Mouse (Mus musculus): Measurements from ENCODE around the gene Gtf2e1. TPM values are rescaled to one million over a fixed set of nuclear protein-coding genes. Genes with fewer than 3 reads are reported as not detected.

The Gtf2e1 gene
- total RNA-seq, 2 experiments from 2014 or later = 6.2 to 7.0 TPM

GRCm38 (mm10) chr16:37498581-37498980 lies 41.0 kb downstream of the Gtf2e1 start:
- intact Hi-C loops (cut with DNase I) = no loop called here
- DNase-seq = no peak

- intact Hi-C loops (cut with DNase I) = no loop called here
- no peak for DNase-seq
Observed at GRCm38 (mm10) chr16:37495017-37495416, 44.6 kb downstream of the Gtf2e1 start.

GRCm38 (mm10) chr16:37486826-37487612 lies 52.6 kb downstream of the Gtf2e1 start:
- DNase-seq = no peak
- intact Hi-C loops (cut with DNase I) = no loop called here

- DNase-seq = no peak
- intact Hi-C loops (cut with DNase I) = no loop called here
Observed at GRCm38 (mm10) chr16:37478311-37479291, 61.0 kb downstream of the Gtf2e1 start.

GRCm38 (mm10) chr16:37472620-37473312 lies 66.8 kb downstream of the Gtf2e1 start:
- intact Hi-C loops (cut with DNase I) = no loop called here
- no peak for DNase-seq

- no peak for DNase-seq
- intact Hi-C loops (cut with DNase I) = no loop called here
Observed at GRCm38 (mm10) chr16:37469595-37469994, 70.0 kb downstream of the Gtf2e1 start.

DNA sequence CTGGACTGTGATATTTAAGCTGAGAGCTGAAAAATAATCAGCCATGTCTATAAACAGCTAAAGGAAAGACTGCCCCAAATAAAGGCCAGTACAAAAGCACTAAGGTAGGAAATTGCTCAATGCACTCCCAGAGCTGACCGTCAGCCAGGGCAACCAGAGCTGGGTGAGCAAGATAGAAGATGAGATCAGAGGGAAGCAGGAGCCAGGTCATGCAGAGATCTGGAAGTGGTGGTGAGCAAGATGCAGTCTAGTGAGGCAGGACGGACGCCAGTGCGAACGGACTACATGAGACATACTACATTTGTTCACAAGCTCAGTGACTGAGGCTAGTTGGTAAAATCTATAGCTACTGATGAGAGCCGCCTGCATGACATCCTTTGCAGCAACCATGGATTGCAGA lies 75.6 kb downstream of the Gtf2e1 start:
- intact Hi-C loops (cut with DNase I) = no loop called here
- DNase-seq = no peak

DNA sequence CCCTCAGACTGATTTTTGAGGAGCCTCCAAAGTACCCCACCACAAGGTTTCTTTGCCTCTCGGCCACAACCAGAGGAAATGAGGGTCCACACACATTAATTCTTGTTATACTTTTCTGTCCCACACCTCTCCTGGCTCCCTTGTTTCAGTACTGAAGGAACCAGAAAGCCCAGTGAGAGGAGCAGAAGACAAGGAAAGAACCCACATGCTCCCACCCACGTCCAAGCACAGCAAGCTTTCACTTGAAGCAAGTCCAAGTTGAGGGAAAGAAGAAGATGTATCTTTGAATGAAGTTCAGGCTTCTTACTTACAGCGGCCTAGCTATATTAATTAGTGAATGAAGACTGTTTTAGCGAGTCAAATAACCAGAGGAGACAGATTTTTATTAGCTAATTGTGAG lies 76.7 kb downstream of the Gtf2e1 start:
- DNase-seq = no peak
- intact Hi-C loops (cut with DNase I) = no loop called here

DNA sequence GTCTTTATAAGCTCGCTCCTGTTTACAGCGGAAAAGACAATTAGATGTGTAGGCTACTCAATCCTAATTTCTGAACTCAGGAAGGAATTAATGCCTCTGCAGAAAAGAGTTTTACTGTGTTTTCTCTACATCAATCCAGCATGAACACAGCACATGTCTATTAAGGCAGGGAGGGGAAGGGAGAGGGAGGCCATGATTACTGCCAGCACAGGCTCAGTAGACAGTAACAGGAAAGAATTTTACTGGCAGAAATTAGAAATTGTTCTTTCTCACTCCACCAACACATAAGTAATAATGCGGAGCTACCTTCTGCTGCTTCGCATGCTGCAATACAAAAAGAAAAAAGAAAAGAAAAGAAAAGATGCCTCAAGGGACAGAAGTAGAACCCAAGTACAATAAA lies 78.0 kb downstream of the Gtf2e1 start:
- no peak for DNase-seq
- intact Hi-C loops (cut with DNase I) = no loop called here

Other genes with a start within 250 kb of the Gtf2e1 start
- gene Stxbp5l, start 154.8 kb downstream of the Gtf2e1 start, total RNA-seq (2021) = under 1 TPM in 1 of 2 experiments, not detected in 1; 0.15 TPM
- gene Rabl3, start 96 bp upstream of the Gtf2e1 start, total RNA-seq (2021) = 1 to 10 TPM; 4.9 to 6.3 TPM
- gene Hgd, start 40.4 kb upstream of the Gtf2e1 start, total RNA-seq (2021) = not detected
- gene Ndufb4, start 114.7 kb upstream of the Gtf2e1 start, total RNA-seq (2021) = 100 to 1,000 TPM; 178 to 186 TPM
- 10 to 100 TPM; 60.2 to 70.4 TPM for gene Fstl1, start 237.1 kb upstream of the Gtf2e1 start, total RNA-seq (2021)